12 mouse cellular contexts compared by ENCODE assay signal in genomic region chr4:128980890-128981832, GRCm38 (mm10). TPM values are rescaled to one million over a fixed set of nuclear protein-coding genes. Genes with fewer than 3 reads are reported as not detected.
A peak's percentile ranks its signal among the peaks of the same experiment; 100 is the strongest.
DNase-seq lines count a peak whose midpoint lies in the region; ATAC-seq and TF ChIP-seq lines count a peak whose summit lies in the region.
"Had no signal": no experiment of that assay in that cellular context is flagged by ENCODE, and none has a peak within 500 bp of the region (broad histone marks: within the 10 kb centered on the region; RNA-seq: fewer than 3 reads in every experiment).

No protein-coding gene starts in this region.

- no peaks in the 10 kb centered on the region for H3K27me3 ChIP-seq in limb, embryonic 15.5 days
- no peaks in the 10 kb centered on the region for H3K27me3 ChIP-seq in limb, embryonic 10.5 days (ENCODE audit: low read depth, poor library complexity, severe bottlenecking)
- peaks cover 14% of the 10 kb centered on the region; the same call in 1 of the 2 replicates for H3K27me3 ChIP-seq in liver, embryonic 12.5 days (replicated peaks)
- H3K27me3 ChIP-seq in thymus, adult 2 months (ENCODE audit: control insufficient read depth, insufficient read depth, low read length), result no peaks in the 10 kb centered on the region
- H3K27me3 ChIP-seq: midbrain, embryonic 12.5 days had no signal

- peak overlapping the region; percentile 35; the same call in 1 of the 2 replicates for H3K27ac ChIP-seq in limb, embryonic 15.5 days
- no peak overlapping the region for H3K27ac ChIP-seq in limb, embryonic 10.5 days
- no peak overlapping the region for H3K27ac ChIP-seq in liver, embryonic 12.5 days
- H3K27ac ChIP-seq in thymus, adult 2 months (ENCODE audit: control insufficient read depth, insufficient read depth, low read length), result no peak overlapping the region
- H3K27ac ChIP-seq: midbrain, embryonic 12.5 days had no signal

- no peak overlapping the region for H3K4me3 ChIP-seq in limb, embryonic 15.5 days
- H3K4me3 ChIP-seq in limb, embryonic 10.5 days, result no peak overlapping the region
- no peak overlapping the region for H3K4me3 ChIP-seq in liver, embryonic 12.5 days
- no peak overlapping the region for H3K4me3 ChIP-seq in thymus, adult 2 months (ENCODE audit: control insufficient read depth, insufficient read depth, low read length)
- H3K4me3 ChIP-seq: midbrain, embryonic 12.5 days had no signal

- H3K9me3 ChIP-seq in limb, embryonic 15.5 days, result no peaks in the 10 kb centered on the region
- no peaks in the 10 kb centered on the region for H3K9me3 ChIP-seq in limb, embryonic 10.5 days (replicated peaks)
- no peaks in the 10 kb centered on the region for H3K9me3 ChIP-seq in liver, embryonic 12.5 days (replicated peaks)
- H3K9me3 ChIP-seq: midbrain, embryonic 12.5 days had no signal

- DNase-seq in limb, embryonic 10.5 days (ENCODE audit: low spot score), result no peak
- peak; percentile 95 for DNase-seq in Muller cell, postnatal 12 days (ENCODE audit: inconsistent ontology term)
- peak; percentile 39 for DNase-seq in thymus, adult 2 months
- DNase-seq in left cerebral cortex, postnatal 36 days (ENCODE audit: low spot score in 2 of 2), result no peak
- DNase-seq in ovary, postnatal 36 days (ENCODE audit: low spot score), result no peak
- DNase-seq in layer of hippocampus, postnatal 10 days (ENCODE audit: low spot score in 2 of 2), result no peak
- DNase-seq: cerebellum, adult 9-10 months; heart, postnatal 10 days; right cerebral cortex, postnatal 14 days had no signal

- no peak for TF ChIP-seq POLR2A in thymus, adult 2 months (IDR thresholded peaks at IDR 0.05; ENCODE audit: control insufficient read depth, extremely low read depth, insufficient read depth, low read length, poor library complexity)

- H3K4me1 ChIP-seq in limb, embryonic 15.5 days, result no peaks in the 10 kb centered on the region
- no peaks in the 10 kb centered on the region for H3K4me1 ChIP-seq in limb, embryonic 10.5 days
- H3K4me1 ChIP-seq in liver, embryonic 12.5 days, result peaks cover 23% of the 10 kb centered on the region
- H3K4me1 ChIP-seq in thymus, adult 2 months (replicated peaks; ENCODE audit: control insufficient read depth, insufficient read depth, low read length), result peaks cover 18% of the 10 kb centered on the region
- H3K4me1 ChIP-seq: midbrain, embryonic 12.5 days had no signal

- TF ChIP-seq CTCF in thymus, adult 2 months (IDR thresholded peaks at IDR 0.05; ENCODE audit: borderline replicate concordance, control insufficient read depth, extremely low read depth, insufficient read depth, low read length, poor library complexity), result no peak

- H3K36me3 ChIP-seq in limb, embryonic 15.5 days, result no peaks in the 10 kb centered on the region
- H3K36me3 ChIP-seq in limb, embryonic 10.5 days, result no peaks in the 10 kb centered on the region
- H3K36me3 ChIP-seq in liver, embryonic 12.5 days, result no peaks in the 10 kb centered on the region
- H3K36me3 ChIP-seq in thymus, adult 2 months (ENCODE audit: control insufficient read depth, insufficient read depth, low read length), result no peaks in the 10 kb centered on the region
- H3K36me3 ChIP-seq: midbrain, embryonic 12.5 days had no signal

- intact Hi-C loops in left cerebral cortex, postnatal 36 days (cut with DNase I), result no loop called here

- ATAC-seq in limb, embryonic 15.5 days (ENCODE audit: insufficient number of reproducible peaks, low FRiP score, low TSS enrichment, low read depth), result no peak
- no peak for ATAC-seq in liver, embryonic 12.5 days

- no peak overlapping the region for H3K9ac ChIP-seq in limb, embryonic 15.5 days
- no peak overlapping the region for H3K9ac ChIP-seq in liver, embryonic 12.5 days
- H3K9ac ChIP-seq: midbrain, embryonic 12.5 days had no signal

- 70% methylated on average over 12 of the region's 12 CpGs for WGBS in limb, embryonic 15.5 days
- WGBS in limb, embryonic 10.5 days, result 88% methylated on average over 12 of the region's 12 CpGs
- 24% methylated on average over 12 of the region's 12 CpGs for WGBS in liver, embryonic 12.5 days (ENCODE audit: insufficient replicate concordance)
- 8% methylated on average over 12 of the region's 12 CpGs for WGBS in thymus, adult 2 months

- H3K4me2 ChIP-seq in limb, embryonic 15.5 days, result no peak overlapping the region
- peak overlapping the region; percentile 37 for H3K4me2 ChIP-seq in liver, embryonic 12.5 days
- H3K4me2 ChIP-seq: midbrain, embryonic 12.5 days had no signal

RNA-seq across cellular contexts. Expression of gene Ak2, which starts 10.6 kb away (rescaled TPM):
- 241 and 246 TPM in 2 replicates for polyA plus RNA-seq in limb, embryonic 15.5 days (2015; fragmentation: Nextera tagmentation; extraction: Ambion mirVana)
- polyA plus RNA-seq in limb, embryonic 10.5 days (2016; fragmentation: Nextera tagmentation; extraction: Ambion mirVana), result 236 and 271 TPM in 2 replicates
- polyA plus RNA-seq in liver, embryonic 12.5 days (2016; fragmentation: Nextera tagmentation; extraction: Ambion mirVana), result 176 and 179 TPM in 2 replicates
- polyA plus RNA-seq in thymus, adult 2 months (2012; rRNA removed), result 60.0 and 60.1 TPM in 2 replicates
- total RNA-seq in left cerebral cortex, postnatal 36 days (2021), result 10 to 100 TPM; 22.5 to 24.7 TPM
- 10 to 100 TPM; 32.3 to 34.3 TPM for total RNA-seq in layer of hippocampus, postnatal 10 days (2021)

RNA-seq across cellular contexts. Expression of gene Azin2, which starts 18.9 kb away (rescaled TPM):
- polyA plus RNA-seq in limb, embryonic 15.5 days (2015; fragmentation: Nextera tagmentation; extraction: Ambion mirVana), result 27.0 and 27.1 TPM in 2 replicates
- 9.8 and 15.4 TPM in 2 replicates for polyA plus RNA-seq in limb, embryonic 10.5 days (2016; fragmentation: Nextera tagmentation; extraction: Ambion mirVana)
- 2.0 and 2.5 TPM in 2 replicates for polyA plus RNA-seq in liver, embryonic 12.5 days (2016; fragmentation: Nextera tagmentation; extraction: Ambion mirVana)
- polyA plus RNA-seq in thymus, adult 2 months (2012; rRNA removed), result 6.9 and 7.6 TPM in 2 replicates
- total RNA-seq in left cerebral cortex, postnatal 36 days (2021), result 10 to 100 TPM; 53.8 to 56.6 TPM
- total RNA-seq in layer of hippocampus, postnatal 10 days (2021), result 10 to 100 TPM; 27.7 to 31.0 TPM

Comparison
In these comparisons a context has a peak if more than half of its experiments do, and no peak if none do; other contexts are left out.
1. DNase-seq: peak in Muller cell, postnatal 12 days (single experiment) and thymus, adult 2 months (single experiment); none in limb, embryonic 10.5 days (single experiment), left cerebral cortex, postnatal 36 days (0 of 2), ovary, postnatal 36 days (single experiment) and layer of hippocampus, postnatal 10 days (0 of 2).